Mouse (Mus musculus): ENCODE results near the gene Gramd1b.

GRCm38 (mm10) chr9:40353596-40353995 lies 177.6 kb downstream of the Gramd1b start:
- TF ChIP-seq CTCF (IDR thresholded peaks at IDR 0.05; ENCODE audit: extremely low read depth, insufficient read depth, insufficient read length, insufficient replicate concordance) (no peak), POLR2A (IDR thresholded peaks at IDR 0.05; ENCODE audit: low read depth, low read length) (no peak)
